Mouse (Mus musculus) adrenal gland, postnatal 4 days (tissue): ENCODE data around the gene Nop9. TPM values are rescaled to one million over a fixed set of nuclear protein-coding genes. Genes with fewer than 3 reads are reported as not detected.

ENCODE experiments used
- DNase-seq, 2 experiments: peaks; one replicate each; pipeline ENCODE4 v3.0.0; 2021 to 2022; ENCODE audit warnings: low spot score in 2 of 2, mixed read lengths in 2 of 2
- total RNA-seq, 2 experiments: library from RNA; stranded (reverse); gene quantifications; 2 replicates each; pipeline ENCODE4 v1.2.3; 2021

Gene Nop9
- total RNA-seq, 2 experiments from 2014 or later = 24.5 to 27.1 TPM

DNA sequence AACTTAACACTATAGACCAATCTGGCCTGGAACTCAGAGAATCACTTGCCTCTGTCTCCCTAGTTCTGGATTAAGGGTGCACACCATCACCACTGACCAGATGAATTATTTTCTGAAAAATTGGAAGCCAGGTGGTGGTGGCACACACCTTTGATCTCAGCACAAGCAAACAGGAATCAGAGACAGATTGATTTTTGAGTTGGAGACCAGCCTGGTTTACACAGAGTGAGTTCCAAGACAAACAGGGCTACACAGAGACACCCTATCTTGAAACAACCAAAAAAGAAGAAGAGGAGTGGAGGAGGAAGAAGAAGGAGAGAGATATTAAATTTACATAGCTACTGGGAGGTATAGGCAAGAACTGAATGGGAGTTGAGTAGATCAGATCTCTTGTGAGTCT, 19.2 kb upstream of the Nop9 start:
- no peak for DNase-seq

DNA sequence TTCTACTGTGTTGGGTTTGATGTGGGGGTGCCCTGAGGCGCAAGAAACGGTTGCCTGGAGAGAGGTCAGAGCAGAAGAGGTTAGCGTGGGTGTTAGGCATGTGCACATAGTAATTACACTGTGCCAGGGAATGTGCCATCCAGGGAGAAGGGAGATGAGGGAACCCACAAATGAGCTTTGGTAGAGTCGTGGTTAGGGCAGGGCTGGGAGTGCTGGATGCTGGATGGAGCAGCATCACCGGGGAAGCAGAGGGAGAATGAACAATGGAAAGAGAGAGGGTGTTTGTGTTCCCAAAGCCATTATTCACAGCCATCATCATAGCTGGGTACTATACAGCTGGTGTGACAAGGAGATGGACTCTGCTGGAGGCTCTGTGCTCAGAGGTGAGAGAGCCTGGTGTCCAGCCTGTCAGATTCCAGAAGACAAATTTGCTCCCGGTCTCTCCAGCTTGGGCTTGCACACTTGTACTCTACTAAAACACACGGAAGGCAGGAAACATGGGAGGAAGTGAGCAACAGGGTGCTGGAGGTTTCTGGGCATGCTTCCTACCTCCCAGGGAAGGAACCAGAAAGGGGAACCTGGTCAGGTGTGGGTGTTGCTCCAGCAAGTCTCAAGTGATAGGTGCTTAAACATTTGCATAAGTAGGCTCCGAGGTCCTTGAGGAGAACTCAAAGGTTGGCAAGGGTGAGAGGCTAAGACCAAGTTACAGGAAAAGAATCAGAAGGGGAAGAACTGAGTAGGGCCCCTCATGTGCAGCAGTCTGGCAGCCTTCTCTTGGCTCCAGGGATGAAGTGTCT, 17.4 kb upstream of the Nop9 start:
- DNase-seq = no peak

DNA sequence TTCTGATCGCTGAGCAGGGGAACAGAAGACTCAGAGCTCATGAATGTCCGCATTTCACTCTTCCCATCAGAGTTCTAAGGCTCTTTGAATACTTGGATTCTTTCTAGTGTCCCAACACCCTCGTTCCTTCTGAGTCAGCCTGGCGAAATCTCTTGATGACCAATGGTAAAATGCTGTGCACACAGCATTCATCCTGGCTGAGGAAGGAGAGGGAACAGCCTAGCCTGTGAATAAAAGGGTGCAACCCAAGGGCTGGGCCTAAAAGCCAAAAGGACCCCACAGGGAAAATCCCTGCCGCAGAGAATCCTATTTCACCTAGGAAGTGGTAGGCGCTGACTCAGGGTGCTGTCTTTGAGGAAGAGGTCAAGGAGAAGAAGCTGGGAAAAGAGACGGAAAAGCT, 15.4 kb upstream of the Nop9 start:
- DNase-seq = no peak

DNA sequence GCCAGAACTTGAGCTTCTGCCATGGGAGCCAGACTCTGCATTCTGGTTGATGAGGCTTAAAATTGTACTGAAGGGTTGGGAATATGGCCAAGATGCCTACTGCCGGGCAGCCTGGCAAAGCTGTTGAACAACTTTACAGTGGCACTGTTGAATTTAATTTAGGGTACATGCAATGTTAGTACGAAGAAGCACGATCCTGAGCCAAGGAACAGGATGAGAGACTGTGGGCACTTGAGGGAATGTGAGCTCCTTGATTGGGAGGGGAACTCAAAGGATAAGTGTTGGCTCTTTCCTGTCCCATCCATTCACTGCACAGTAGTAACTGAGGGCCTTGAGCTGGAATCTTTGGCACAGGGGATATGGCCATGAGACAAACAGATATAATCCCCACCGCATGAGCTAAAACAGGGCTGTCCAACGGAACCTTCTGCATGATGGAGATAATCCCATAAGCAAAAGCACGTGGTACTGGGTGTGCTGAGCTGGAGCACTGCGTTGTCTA, 14.9 kb upstream of the Nop9 start:
- no peak for DNase-seq

DNA sequence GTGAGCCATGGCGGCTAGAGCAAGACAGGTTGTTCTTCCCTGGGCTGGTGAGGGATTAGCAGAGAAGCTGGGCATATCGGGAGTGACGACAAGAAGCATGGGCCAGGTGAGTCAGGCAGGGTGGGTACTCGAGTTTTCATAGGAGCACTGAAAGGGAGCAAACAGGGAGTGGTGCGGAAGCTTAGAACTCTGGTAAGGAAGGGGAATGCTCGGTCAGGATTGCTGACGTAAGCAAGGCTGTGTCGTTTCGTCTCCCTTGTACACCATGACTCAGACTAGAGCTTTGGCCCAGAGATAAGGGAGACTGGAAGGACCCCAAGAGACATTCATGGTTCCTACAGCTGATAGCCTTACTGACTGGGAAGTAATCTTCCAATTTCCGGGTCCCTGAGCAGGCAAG, 11.6 kb upstream of the Nop9 start:
- DNase-seq = no peak

DNA sequence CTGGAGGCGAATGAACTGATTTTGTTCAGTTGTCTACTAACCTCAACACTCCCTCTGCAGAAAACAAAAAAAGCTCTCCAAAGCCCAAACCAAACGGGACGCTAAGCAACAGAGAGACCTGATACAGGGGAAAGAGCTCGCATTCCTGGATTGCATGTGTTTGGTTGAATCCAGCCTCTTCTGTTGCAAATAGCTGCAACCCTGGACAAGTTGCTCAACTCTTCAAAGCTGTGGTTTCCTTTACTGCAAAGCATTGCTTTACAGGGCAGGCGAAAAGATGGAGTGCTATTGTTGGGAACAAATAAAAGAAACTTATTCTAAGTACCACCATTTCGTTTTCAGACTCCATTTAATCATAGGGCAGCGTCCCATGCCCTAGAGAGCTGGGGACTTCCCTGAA, 10.6 kb upstream of the Nop9 start:
- DNase-seq = no peak

DNA sequence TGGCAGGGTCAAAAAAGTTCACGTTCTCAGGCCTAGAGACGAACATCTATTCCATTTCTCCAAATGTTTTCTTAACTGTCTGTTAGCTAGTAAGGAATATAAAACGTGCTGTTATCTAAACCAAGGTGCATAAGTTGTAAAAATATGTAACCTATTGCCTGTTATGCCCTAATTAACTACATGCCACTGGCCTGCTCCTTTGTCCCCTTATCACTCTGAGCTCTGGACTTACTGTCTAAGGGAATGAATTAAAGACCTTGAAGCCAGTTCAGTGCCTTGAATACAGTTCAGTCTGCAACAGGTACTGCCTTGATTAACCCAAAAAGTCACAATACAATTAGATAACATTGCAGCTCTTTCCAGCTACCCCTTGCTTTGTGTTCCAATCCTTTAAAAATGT, 10.2 kb upstream of the Nop9 start:
- no peak for DNase-seq

DNA sequence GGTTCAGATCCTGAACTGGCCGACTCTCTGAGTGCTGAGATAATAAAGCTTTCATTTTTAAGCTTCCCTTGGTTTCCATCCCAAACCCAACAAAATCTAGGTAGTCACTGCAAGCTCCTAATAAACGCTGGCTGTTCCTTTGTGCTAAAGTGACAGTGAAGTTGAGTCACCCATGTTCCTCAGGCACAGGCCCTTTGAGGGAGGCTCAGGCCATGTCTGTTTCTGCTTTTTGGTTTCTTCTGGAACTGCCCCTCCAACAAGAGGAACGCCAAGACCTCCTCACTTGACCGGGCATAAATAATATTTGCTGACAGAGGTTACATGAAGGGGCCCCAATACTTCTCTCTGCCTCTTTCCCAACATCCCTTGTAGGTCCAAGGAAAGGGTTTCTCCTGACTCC, 9.7 kb upstream of the Nop9 start:
- DNase-seq = no peak

DNA sequence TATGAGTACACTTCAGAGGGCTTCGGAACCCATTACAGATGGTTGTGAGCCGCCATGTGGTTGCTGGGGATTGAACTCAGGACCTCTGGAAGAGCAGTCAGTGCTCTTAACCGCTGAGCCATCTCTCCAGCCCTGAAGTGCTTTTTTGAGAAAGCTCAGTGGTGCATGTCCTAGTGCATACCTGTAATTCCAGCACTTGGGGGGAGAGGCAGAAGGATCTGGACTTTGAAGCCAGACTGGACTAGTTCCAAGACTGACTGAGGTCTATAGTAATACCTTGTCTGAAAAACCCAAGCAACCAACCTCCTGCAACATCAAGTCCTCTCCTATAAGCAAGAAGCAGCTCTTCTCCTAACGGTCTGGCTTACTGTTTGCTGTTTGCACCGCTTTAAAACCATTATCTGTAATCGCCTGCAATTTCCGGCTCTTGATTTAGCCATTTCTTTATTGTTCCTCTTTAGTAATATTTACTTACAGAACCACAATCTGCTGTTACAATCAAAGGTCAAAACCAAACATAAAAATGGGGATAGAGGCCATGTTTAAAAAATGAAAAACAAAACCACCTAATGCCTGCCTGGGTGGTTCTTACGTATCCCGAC, 8.3 kb upstream of the Nop9 start:
- DNase-seq = no peak

DNA sequence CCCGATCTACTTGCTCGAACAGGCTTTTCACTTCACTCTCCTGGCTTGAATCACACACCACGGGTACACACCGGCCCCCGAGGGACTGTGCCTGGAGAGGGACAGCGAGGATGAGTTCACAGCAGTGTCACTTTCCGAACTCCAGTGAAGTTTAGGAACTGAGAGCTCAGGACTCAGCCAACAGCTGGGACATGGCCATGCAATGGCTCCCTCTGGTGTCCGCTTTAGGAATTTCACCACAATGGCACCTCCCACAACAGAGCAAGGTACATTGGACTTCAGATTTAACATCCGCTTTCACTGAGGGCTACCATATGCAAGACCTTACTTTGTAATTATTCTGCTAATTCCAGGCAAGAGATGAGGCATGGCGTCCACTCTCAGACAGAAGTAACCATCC, 1.8 kb upstream of the Nop9 start:
- DNase-seq = peak; percentile 70 to 76

DNA sequence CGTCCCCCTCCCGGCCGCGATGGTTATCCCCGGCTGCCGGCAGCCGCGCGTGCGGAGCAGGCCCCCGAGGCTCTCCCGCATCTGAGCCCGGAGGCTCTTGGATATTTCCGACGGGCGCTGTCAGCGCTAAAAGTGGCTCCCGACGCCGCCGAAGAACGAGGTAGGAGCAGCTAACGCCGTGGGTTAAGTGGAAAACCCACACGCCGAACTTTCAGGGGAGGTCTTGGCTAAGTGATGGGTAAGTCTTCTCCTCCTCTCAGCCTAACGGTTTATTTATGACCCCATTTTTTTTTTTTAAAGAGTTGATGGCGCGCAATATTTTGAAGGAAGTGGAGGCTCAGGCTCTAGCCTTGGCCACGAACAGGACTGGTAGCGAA, 356 bp downstream of the Nop9 start:
- DNase-seq = no peak

DNA sequence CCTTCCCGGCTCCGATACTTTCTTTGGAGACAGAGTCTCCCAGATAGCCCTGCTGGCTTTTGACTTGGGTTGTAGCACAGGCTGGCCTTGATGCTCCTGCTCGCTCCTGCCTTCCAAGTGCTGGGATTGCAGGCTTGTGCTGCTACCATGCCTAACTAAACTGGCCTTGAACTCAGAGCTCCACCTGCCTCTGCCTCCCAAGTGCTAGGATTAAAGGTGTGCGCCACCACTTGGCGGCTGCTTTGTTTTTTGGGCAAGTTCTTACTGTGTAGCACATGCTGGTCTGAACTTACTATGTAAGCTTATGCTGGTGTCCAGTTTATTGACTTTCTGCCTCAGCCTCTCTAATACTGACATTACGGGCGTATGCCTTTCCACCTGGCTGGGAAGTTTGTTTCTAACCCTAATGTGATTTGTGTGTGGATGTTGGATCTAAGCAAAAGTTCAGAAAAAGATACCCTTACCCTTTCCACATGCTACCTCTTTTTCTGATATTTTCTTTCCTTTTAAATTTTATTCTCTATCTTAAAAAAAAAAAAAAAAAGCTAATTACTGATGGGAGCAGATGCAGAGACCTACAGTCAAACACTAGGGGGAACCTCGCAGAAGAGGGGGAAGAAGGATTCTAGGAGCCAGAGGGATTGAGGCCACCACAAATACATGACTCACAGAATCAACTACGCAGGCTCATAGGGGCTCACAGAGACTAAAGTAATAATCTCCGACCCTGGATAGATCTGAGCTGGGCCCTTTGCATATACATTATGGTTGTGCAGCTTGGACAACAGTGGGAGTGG, 1.8 kb downstream of the Nop9 start:
- DNase-seq = no peak

DNA sequence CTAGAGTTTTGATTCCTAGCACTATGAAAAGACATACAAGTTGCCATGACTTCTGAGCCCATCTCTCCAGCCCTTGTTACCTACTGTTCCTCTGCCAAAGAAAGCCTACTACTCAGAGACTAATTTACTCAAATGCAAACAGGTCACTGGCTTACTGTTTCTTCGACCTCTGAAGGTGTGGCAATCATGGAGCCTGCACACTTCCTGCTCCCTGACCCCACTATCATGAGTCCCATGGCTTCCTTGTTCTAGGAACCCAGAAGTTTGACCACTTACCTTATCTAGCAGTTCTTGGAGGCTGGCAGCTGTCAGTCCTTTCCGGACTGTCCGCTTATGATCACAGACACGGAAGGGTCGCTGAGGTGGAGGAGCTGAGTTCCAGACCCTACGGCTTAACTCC, 12.1 kb downstream of the Nop9 start:
- DNase-seq = no peak

DNA sequence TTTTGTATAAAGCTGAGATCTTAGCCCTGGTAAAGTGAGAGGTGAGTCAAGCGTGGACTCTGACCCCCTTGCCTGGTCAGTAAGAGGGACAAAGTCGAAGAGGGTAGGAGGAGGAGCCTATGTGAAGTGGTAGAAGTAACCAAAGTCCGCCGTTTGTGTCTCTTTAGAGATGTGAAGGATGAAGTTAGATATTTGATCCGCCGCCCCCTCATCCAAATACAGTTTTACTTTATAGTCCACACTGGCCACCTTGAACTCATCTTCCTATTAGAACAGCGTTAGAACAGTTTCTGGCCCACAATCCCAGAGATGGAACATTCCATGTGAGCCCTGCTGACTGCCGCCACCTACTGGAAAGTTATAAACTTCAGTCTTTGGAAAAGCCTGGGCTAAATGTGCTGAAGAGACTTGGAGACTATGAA, 12.9 kb downstream of the Nop9 start, which contains the start of gene Cideb:
Gene Cideb, minus strand, starts transcription at position 96 of the 422 bp plus-strand sequence.
- no peak for DNase-seq

DNA sequence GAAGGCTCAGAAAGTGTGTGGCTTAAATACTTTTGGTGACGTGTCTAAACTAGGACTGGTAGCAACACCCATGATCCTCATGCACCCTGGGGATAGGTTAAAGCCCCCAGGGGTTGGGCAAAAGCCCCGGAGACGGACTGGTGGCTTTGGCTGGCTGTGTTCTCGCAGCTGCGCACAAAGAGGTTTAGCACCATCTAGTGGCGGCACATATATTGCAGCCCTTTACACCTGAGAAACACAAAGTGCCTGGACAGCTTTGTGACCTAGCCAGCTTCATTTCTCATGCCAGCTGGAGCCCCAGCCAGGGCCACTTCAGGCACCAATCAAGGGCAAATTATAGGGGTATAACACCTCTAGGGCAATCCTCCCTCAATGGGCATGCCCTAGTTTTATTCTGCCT, 14.7 kb downstream of the Nop9 start:
- DNase-seq = peak; percentile 51 to 64

DNA sequence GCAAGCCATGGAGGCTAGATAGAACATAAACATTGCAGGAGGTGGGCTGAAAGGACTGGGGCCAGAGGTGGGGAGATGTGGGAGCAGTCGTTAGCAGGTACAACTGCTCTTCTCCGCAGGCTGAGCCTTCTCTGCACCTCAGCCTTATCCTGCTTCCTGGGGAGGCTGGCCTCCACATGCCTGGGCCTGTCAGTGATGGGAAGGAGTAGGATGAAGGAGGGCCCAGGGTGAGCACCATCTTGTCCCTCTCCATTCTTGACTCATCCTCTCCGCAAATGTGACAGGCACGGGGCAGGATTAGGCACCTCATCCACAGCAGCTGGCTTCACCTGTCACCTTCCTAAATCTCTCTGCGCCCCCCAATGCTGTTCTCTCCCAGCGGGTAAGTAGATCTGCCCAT, 15.7 kb downstream of the Nop9 start, which contains the start of gene Ltb4r2:
Gene Ltb4r2, plus strand, starts transcription at position 266 of the 400 bp plus-strand sequence.
- no peak for DNase-seq

DNA sequence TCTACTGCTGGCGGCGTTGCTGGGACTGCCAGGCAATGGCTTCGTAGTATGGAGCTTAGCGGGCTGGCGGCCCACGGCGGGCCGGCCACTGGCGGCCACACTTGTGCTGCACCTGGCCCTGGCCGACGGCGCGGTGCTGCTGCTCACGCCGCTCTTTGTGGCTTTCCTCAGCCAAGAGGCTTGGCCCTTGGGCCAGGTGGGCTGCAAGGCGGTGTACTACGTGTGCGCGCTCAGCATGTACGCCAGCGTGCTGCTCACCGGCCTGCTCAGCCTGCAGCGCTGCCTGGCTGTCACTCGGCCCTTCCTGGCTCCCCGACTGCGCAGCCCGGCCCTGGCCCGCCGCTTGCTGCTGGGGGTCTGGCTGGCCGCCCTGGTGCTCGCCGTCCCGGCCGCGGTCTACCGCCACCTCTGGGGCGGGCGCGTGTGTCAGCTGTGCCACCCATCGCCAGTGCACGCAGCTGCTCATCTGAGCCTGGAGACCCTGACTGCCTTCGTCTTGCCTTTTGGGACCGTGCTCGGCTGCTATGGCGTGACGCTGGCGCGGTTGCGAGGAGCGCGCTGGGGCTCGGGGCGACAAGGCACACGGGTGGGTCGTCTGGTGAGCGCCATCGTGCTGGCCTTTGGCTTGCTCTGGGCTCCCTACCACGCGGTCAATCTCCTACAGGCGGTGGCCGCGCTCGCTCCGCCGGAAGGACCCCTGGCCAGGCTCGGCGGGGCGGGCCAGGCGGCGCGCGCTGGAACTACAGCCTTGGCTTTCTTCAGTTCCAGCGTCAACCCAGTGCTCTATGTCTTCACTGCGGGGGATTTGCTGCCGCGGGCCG, 16.7 kb downstream of the Nop9 start:
- DNase-seq = no peak

DNA sequence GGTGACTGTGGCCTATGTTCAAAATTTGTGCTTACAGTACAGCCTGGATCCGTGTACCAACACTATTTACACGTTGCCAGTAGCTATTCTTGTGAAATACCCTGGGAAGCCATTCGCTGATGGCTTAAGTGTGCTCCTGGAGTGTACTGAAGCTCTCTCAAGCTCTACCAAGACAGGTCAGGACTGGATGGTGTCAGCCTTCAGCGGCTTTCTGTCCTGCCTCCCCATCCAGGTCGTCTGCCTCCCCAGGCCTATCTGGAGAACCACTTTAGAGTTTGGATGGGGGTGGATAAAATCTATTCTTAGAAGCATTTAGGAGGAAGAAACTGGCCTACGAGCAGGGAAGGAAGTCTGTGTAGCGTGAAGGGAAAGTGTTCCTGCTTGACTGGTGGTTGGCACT, 17.7 kb downstream of the Nop9 start:
- DNase-seq = no peak

DNA sequence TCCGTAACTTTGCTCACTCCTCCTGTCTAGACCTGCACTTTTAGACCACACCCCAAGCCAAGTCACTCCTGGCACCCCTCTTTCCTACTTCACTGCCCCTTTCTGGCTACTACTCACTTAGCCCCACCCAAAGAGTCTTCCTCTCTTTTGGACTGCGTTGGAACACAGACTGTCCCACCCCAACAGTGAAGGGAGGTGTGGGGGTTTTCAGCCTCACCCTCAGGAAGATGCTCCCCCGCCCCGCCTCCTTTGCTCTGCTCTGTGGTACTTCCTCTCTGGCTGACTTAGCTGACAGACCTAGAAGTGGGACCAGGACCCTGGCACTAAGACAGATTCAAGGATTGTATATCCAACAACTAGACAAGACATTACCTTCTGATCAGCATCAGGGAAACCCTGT, 20.2 kb downstream of the Nop9 start, which contains the start of gene Ltb4r1:
Gene Ltb4r1, plus strand, starts transcription at position 267 of the 400 bp plus-strand sequence.
- DNase-seq = no peak

DNA sequence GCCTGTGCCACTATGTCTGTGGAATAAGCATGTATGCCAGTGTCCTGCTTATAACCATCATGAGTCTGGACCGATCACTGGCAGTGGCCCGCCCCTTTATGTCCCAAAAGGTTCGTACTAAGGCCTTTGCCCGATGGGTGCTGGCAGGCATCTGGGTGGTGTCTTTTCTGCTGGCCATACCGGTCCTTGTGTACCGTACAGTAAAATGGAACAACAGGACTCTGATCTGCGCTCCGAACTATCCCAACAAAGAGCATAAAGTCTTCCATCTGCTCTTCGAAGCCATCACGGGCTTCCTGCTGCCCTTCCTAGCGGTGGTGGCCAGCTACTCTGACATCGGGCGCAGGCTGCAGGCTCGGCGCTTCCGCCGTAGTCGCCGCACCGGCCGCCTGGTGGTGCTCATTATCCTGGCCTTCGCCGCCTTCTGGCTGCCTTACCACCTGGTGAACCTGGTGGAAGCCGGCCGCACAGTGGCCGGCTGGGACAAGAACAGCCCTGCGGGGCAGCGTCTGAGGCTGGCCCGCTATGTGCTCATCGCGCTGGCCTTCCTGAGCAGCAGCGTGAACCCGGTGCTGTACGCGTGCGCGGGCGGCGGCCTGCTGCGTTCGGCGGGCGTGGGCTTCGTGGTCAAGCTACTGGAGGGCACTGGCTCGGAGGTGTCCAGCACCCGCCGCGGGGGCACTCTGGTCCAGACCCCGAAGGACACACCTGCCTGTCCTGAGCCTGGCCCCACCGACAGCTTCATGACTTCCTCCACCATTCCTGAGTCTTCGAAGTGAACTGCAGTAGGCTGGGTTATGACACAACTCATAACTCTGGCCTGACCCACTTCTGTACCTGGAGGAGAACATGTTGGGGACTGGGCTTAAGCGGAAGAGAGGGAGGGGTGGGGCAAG, 22.3 kb downstream of the Nop9 start:
- no peak for DNase-seq
